Mouse (Mus musculus): Measurements from ENCODE around the gene Capza2.

Capza2 gene

DNA sequence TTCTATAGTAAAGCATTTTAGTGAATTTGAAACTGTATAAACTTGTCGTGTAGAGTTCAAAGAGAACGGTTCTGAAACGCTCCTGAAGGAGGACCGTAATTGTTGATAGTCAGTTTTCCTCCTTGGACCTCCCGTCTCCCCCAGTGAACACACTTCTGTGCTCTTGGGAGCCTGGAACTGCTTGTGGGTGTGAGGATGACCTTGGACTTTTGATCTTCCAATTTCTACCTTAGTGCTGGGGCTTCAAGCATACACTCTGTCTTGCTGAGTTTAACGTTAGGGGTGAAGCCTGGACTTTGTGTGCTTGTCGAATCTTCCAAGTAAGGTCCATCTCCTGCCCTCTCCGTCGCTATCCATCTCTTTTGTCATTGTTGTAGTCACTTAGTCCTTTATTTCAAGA, 4.0 kb downstream of the Capza2 start:
- WGBS = 67% methylated on average over 9 of the region's 9 CpGs

DNA sequence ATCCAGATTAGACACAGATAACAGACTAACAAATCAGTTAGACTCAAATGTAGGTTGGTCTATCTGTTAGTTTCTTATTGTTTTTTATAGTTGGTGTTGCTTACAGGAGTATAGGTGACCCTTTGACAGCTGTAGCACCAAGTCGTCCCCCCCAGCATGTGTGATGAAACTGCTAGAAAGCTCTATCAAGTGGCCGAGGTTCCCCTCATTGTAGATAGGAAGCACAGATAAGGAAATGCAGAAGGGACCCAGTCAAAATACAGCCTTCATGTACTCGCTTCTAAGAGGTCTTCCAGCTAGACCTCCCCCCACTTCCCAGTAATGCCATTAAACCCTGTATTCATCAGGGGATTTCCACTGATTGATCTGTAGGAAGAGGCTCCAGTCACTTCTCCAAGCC, 6.7 kb downstream of the Capza2 start:
- WGBS = 64% methylated on average over 3 of the region's 3 CpGs

DNA sequence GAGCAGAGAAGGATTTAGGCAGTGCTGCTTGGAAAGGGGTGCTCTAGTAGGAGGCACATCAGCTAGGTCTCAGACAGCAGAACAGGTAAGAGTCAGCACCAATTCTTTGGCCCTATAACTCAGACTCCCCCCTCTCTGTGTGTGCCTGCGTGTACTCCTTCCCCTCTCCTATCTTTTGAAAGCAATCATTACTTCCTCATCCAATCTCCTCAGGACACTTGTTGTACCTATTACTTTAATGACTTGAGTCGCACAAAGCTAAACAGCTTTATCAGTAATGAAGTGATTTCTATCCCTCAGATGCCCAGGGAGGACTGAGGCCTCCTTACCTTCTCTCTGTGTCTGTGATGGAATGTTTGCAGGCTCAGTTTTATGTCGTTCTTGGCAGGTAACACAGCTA, 10.1 kb downstream of the Capza2 start:
- whole genome bisulfite sequencing = 52% methylated on average over 3 of the region's 3 CpGs

DNA sequence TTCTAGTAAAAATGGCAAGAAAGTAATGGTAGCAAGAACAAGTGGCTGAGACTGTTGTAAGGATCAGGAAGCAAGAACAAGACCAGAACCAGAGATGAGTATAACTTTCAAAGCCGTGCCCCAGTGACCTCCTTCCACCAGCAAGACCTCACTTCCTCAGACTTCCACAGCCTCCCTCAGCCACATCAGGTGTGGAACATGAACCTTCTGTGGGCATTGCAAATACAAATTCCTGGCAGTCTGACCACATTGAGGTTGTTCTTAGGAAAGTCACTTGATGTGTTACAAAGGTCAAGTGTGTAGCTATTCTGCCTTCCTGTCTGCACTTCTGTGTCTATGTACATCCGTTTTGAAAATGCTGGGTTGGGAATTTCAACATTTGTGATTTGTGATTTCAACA, 16.1 kb downstream of the Capza2 start:
- WGBS = 81% methylated on average over 2 of the region's 2 CpGs

DNA sequence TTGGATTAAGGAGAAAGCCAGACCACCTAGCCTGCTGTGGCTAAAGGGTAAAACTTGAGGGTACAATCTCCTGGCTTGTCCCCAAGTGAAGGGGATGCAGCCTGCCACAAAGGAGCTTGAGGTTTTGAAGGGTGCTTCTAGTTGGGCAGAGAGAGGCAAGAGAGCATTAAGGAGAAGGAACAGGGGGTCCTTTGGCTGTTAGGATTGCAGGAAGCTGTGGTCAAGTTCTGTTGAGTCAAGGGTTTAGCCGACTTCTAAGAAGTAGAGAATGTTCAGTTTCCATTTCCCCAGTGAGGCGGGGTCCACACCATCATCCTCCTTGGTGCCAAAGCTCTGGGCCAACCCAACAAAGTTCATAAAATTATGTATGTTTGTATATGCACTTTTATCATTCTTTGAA, 19.0 kb downstream of the Capza2 start:
- WGBS = 85% methylated on average over 2 of the region's 2 CpGs

DNA sequence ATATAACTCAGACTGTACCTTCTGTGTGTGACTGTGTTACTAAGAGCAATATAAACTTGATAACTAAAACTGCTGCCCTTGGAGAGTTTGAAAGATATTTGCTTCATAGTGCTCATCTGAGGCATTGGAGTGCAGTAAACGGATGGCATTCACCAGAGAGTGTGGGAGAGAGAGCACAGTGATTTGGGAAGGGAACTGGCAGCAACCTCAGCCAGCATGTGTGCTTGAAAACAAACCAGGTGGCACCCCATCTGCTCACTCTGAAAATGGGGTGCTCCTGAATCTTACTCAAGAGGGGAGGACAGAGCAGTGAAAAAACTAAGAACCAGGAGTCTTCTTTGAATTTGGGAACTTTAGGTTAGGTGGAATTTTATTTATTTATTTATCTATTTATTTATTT, 21.3 kb downstream of the Capza2 start:
- 39% methylated on average over 1 of the region's 1 CpGs for WGBS

DNA sequence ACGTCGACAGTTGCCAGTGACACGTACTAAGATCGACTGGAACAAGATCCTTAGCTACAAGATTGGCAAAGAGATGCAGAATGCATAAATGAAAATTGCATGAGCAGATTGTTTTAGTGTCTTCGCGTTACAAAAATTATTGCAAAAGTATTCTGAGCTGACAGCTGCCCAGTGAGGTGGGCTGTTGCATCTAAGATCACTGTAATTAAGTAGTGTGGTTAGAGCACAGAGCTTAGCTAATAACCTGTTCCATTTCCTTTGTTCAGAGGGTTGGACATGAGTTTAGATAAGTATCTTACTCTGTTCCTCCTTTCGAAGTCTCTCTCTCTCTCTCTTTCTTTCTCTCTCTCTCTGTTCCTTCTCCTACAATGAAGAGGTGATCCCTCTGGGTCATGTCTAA, 29.3 kb downstream of the Capza2 start:
- WGBS = 59% methylated on average over 7 of the region's 7 CpGs

DNA sequence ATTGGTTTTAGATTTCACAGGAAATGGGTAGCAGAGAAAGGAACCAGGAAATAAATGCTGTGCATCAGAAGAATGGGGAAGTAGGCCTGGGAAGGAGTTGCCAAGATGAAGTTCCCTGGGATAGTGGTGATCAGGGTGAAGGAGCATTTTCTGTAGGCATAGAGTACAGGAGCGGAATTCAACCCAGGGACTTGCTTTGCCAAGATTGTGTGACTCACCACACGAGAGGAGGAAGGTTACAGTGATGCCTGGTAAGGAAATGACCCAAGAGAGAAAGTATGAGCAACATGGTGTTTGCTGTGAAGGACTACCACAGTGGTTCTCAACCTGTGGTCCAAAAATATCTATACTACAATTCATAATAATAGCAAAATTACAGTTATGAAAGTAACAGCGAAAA, 31.8 kb downstream of the Capza2 start:
- 71% methylated on average over 3 of the region's 3 CpGs for WGBS

DNA sequence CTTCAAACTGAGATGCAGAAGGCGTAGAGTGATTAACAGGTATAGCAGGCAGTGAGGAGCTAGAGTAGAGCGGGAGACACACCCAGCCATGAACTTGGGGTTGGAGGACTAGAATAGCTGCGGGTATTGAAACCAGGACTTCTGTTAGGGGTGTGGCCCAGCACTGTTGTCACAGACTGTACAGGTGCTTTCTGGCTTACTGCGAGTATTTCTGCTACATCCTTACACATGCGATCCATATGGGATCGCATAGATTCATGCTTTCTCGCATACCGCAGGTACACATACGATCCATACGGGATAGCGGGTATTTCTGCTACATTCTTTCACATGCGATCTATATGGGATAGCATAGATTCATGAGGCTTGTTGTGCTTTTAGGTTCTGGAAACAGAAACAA, 32.3 kb downstream of the Capza2 start:
- WGBS = 95% methylated on average over 12 of the region's 12 CpGs

DNA sequence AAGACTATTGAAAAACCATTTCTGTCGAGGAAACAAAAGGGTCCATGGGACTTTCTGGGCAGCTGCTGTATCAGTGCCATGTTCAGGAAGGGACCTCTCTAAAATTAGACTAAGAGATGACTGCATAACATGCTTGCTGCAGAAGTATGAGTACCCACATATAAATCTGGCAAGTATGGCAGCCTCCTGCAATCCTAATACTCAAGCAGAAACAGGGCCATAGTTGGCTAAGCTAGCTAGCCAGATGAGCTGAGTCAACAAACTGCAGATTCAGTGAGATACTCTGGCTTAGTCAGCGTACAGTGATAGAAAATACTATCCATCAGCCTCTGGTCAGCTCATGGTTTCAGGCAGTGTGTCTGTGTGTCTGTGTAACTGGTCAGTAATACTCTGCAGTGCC, 33.8 kb downstream of the Capza2 start:
- WGBS = 66% methylated on average over 2 of the region's 2 CpGs

DNA sequence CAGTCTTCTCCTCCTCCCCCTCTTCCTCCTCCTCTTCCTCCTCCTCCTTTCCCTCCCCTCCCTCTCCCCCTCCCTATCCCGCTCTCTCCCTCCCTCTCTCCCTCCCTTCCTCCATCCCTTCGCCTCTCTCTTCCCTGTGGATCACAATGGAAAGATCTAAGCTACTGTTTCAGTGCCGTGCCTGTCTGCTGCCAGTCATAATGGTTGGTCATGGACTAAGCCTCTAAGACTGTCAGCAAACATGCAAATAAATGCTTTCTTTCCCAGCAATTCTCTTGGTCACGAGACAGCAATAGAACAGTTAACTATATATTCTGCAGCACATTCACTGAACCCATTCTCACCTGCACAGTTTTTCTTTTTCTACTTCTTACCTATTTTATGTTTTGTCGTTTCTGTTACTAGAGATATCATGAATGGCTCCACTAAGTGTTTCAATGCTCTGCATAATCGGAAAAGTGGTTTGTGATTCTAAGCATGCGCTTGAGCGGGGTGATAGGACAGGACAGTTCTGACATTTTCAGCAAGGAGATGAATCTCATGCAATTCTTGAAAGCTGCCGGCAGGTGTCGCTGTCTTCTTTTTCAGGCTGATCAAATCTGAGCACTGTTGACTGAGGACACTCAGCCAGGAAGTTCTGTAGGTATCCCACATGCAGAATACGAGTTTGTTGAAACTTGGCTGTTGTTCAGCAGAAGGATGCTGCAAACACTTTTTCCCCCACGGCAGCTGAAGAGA, 39.2 kb downstream of the Capza2 start:
- 21% methylated on average over 12 of the region's 12 CpGs for WGBS

DNA sequence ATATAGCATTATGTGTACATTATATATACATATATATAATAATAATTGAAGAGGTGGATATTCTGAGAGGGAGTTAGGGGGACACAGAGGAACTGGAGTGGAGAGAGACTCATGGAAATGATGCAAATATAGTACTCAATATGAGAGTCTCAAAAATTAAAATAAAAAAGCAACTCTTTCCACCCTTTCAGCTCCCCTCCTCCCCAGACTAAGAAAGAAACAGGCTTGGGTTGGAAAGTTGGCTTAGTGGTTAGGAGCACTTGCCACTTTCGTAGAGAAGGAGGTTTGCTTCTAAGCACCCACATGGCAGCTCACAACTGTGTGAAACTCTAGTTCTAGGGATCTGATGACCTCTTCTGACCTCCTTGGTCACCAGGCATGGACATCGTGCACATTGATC, 41.0 kb downstream of the Capza2 start:
- 78% methylated on average over 2 of the region's 2 CpGs for WGBS

DNA sequence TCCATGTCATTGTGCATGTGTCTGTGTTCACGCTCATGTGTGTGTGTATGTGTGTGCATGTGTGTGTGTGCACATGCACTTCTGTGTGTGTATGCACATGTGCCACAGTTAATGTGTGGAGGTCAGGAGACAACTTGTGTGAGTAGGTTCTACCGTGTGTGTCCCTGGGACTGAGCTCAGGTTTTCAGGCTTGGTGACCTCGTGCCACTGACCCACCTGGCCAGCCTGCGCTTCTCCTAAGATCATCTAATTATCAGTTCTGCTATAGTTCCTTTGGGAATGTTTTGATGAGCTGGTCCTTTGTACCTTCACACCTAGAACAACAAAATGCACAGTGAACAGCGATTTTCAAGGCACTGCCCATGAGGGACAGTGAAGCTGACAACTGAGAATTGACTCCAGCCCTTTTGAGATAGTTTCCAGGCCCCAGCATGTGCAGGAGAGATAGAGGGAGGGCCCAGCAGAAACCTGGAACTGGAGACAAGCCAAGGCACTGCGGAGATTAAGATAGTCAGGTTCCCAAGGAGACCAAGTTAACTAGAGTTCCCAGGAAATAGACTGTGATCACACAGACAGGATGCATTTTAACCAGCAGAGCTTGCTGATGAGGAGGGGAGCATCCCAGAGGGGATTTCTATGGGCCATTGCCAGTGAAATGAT, 44.4 kb downstream of the Capza2 start:
- 79% methylated on average over 6 of the region's 6 CpGs for WGBS

DNA sequence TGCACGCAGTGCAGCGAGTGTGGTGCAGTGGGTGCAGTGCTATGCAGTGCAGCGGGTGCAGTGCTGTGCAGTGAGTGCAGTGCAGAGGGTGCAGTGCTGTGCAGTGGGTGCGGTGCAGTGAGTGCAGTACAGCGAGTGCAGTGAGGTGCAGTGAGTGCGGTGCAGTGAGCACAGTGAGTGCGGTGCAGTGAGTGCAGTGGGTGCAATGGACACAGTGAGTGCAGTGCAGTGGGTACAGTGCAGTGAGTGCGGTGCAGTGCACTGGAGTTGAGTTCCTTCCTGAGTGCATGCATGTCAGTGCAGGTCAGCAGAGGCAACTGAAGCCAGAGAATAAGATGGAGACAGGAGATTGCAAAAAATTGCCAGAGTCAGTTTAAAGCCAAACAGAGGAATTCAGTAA, 45.8 kb downstream of the Capza2 start:
- 98% methylated on average over 8 of the region's 8 CpGs for WGBS

DNA sequence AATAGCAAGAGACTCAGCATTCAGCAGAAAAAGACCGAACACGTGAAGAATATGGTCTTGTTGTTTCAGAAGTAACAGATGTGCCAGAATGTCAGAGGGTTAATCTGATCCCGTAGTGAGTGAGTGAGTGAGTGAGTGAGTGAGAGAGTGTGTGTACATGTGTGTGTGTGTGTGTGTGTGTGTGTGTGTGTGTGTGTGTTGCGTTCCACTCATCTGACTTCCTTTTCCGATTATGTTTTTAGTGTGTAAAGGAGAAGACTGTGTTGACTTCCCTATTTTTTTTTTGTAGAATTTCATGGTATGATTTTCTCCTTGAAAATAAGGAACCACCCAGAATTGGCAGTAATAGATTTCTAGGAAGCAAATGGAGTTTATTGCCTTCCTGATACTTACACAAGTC, 52.6 kb downstream of the Capza2 start:
- WGBS = 50% methylated on average over 5 of the region's 5 CpGs

DNA sequence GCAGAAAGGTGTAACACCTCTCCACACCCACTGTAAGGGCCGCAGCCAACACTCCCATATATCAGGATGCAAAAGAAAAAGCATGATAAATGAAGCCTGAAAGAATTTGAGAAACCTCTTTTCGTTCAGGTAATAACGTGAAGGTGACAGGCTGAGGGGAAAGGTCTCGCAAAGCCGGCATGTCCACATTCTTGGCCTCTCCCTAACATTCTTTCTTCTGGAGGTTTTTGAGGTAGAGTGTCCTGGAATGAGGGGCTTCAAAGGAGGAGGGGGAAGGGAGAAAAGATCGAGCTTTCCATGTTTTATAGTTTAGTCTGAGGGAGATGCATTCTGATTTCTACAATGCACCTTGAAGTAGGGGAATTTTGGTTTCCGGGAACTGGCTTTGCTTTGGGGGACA, 56.6 kb downstream of the Capza2 start, which contains the start of gene St7:
Gene St7, plus strand, starts transcription at position 287 of the 400 bp plus-strand sequence.
- WGBS = 90% methylated on average over 7 of the region's 7 CpGs

DNA sequence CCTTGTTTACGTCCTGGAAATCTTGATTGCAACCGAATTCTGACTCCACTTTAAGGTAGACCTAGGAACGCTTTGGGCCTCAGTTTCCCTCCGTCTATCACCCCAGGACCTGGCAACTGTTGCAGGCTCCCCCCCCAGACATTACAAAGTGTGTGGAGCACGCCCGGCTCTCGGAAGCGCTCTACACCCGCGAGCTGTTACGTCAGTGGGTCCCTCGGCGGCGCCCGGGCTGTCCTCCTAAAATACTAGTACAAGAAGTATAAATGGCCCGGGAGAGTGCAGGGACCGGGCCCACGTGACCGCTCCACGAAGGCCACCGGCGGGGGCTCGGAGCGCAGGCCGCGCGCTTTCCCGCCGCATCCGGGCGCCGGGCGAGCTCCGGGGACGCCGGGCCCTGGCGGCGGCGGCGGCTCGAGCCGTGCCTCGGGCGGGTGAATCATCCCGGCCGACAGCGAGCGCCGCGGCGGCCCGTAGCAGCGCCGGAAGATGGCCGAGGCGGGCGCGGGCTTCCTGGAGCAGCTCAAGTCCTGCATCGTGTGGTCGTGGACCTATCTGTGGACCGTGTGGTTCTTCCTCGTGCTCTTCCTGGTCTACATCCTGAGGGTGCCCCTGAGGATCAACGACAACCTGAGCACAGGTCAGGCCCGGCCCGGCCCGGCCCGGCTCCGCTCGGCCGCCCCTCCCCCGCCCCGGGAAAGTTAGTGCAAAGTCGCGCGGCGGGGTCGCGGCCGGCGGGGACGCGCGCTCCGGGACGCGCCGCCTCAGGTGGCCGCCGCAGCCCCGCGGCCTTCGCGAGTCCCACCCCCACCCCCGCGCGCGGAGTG, 57.9 kb downstream of the Capza2 start:
- WGBS = under 1% methylated on average over 86 of the region's 97 CpGs

DNA sequence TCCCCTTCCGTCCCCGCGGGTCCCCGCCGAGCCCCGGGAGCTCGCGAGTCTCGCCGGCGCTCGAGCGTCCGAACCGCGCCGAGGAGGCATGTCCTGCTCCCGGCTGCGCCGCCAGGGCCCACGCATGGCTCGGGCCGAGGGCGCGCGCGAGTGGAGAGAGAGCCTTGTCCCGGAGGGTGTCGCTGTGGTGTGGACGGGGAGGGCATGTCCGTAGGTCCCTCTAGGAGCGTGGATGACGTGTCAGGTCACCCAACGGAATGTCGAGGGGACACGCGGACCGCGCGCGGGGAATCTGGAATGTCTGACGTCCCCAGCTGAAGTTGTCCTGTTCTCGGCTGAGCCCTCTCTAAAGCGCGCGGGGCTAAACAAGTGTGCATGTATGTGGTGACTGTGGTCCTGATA, 58.5 kb downstream of the Capza2 start:
- WGBS = under 1% methylated on average over 46 of the region's 46 CpGs

DNA sequence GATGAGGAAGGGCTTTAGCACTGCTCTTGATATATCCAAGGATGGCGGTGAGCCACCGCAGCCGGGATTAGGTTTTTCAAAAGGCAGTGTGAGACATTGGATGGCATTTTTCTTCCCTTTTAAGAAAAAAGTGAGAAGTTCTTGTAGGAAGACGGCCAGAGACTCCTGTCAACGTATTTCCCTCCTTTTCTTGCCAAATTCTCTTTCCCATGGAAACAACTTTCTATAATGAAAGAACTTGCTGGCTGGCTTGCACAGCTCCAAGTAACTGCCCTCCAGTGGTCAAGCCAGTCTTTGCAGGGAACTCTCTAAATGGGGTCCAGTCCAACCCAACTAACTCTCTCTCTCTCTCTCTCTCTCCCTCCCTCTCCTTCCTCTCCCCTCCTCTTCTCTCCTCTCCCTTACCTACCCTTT, 60.3 kb downstream of the Capza2 start:
- WGBS = 23% methylated on average over 5 of the region's 5 CpGs

DNA sequence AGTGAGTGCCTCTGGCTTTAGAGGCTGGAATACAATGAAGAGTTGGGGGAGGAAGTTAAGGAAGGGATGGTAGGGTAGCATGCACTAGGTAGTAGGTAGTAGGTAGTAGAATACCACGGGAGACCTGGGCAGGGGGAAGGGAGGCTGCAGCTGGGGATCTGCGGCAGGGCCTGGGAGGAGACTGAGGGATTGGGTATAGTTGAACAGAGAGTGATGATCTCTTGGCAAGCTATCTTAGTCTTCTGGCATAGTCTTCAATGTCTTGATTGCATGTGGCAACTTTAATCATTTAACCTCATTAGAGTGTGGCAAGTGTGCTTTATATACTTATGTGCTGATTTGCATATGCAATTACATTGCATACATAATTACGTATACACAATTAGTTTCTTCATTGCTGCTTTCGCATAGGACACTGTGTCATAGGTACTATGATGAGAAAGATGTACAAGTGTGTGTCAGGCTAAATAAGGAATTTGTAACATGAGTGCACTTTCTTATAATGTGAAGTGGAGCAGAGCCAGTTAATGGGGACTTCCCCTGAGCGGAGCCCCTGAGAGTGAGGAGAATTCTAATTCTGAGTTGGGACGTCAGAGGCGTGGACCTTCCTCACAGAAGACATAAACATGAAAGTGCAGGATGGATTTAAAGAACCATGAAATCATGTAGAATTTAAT, 65.0 kb downstream of the Capza2 start:
- WGBS = 58% methylated on average over 7 of the region's 7 CpGs

DNA sequence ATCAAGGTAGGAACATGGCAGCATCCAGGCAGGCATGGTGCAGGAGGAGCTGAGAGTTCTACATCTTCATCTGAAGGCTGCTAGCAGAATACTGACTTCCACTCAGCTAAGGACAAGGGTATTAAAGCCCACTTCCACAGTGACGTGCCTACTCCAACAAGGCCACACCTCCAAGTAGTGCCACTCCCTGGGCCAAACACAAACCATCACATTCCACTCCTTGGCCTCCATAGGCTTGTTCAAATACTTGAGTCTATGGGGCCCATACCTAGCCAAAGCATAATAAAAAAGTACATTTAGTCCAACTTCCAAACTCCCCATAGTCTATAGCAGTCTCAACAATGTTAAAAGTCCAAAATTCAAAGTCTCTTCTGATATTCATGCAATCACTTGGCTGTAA, 68.0 kb downstream of the Capza2 start:
- 85% methylated on average over 1 of the region's 1 CpGs for WGBS

DNA sequence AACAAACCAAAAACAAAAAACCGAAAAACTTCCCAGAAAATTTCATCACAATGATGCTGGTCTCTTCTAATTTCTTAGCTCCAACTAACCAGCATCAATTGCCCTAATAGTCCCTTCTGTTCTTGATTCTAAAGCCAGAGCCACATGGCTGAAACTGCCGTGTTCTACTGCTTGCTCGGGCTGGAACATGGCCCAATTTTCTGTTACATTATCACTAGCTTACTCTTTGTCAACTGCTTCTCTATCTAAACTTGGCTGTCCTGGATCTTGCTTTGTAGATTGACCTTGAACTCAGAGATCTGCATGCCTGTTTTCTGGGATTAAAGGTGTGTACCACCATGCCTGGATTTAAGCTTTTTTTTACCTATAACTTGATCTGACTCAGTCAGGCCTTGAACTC, 69.9 kb downstream of the Capza2 start:
- WGBS = 81% methylated on average over 3 of the region's 3 CpGs
